In genomic region chr9:53143508-53143907, GRCm38 (mm10) we compare ENCODE assay signal across 16 mouse cellular contexts.
"Had no signal": no experiment of that assay in that cellular context is flagged by ENCODE, and none has a peak within 500 bp of the region (broad histone marks: within the 10 kb centered on the region; RNA-seq: fewer than 3 reads in every experiment).

No protein-coding gene starts in this region.

- H3K9me3 ChIP-seq: heart, embryonic 10.5 days; heart, embryonic 12.5 days; heart, embryonic 13.5 days; heart, embryonic 15.5 days; hindbrain, embryonic 10.5 days; hindbrain, embryonic 12.5 days; hindbrain, embryonic 13.5 days; hindbrain, embryonic 15.5 days; intestine, embryonic 15.5 days; kidney, embryonic 15.5 days had no signal

- H3K27ac ChIP-seq: heart, embryonic 10.5 days; heart, embryonic 13.5 days; heart, embryonic 15.5 days; hindbrain, embryonic 10.5 days; hindbrain, embryonic 12.5 days; hindbrain, embryonic 14.5 days; hindbrain, embryonic 15.5 days; hindbrain, postnatal 0 days; intestine, embryonic 15.5 days; kidney, embryonic 15.5 days; kidney, postnatal 0 days; layer of hippocampus, adult 2 months; left cerebral cortex, adult 2 months had no signal

- H3K36me3 ChIP-seq: heart, embryonic 10.5 days; heart, embryonic 12.5 days; heart, embryonic 13.5 days; heart, embryonic 15.5 days; hindbrain, embryonic 10.5 days; hindbrain, embryonic 12.5 days; hindbrain, embryonic 13.5 days; hindbrain, embryonic 15.5 days; intestine, embryonic 15.5 days; kidney, embryonic 15.5 days had no signal

- H3K4me2 ChIP-seq: heart, embryonic 11.5 days; heart, embryonic 12.5 days; heart, embryonic 13.5 days; heart, embryonic 15.5 days; hindbrain, embryonic 12.5 days; hindbrain, embryonic 13.5 days; hindbrain, embryonic 14.5 days; hindbrain, embryonic 15.5 days; intestine, embryonic 15.5 days; kidney, embryonic 15.5 days had no signal

- H3K27me3 ChIP-seq: heart, embryonic 12.5 days; heart, embryonic 13.5 days; heart, embryonic 15.5 days; hindbrain, embryonic 12.5 days; hindbrain, embryonic 13.5 days; hindbrain, embryonic 15.5 days; intestine, embryonic 15.5 days; kidney, embryonic 15.5 days had no signal

- H3K9ac ChIP-seq: heart, embryonic 12.5 days; heart, embryonic 13.5 days; heart, embryonic 15.5 days; hindbrain, embryonic 12.5 days; hindbrain, embryonic 13.5 days; hindbrain, embryonic 14.5 days; hindbrain, embryonic 15.5 days; intestine, embryonic 15.5 days; kidney, embryonic 15.5 days had no signal

- H3K4me1 ChIP-seq: heart, embryonic 10.5 days; heart, embryonic 12.5 days; heart, embryonic 13.5 days; heart, embryonic 15.5 days; hindbrain, embryonic 10.5 days; hindbrain, embryonic 12.5 days; hindbrain, embryonic 13.5 days; hindbrain, embryonic 15.5 days; intestine, embryonic 15.5 days; kidney, embryonic 15.5 days had no signal

- H3K4me3 ChIP-seq: heart, embryonic 10.5 days; heart, embryonic 12.5 days; heart, embryonic 13.5 days; heart, embryonic 15.5 days; hindbrain, embryonic 10.5 days; hindbrain, embryonic 12.5 days; hindbrain, embryonic 13.5 days; hindbrain, embryonic 15.5 days; intestine, embryonic 15.5 days; kidney, embryonic 15.5 days; layer of hippocampus, adult 2 months; left cerebral cortex, adult 2 months had no signal
